Mouse (Mus musculus): Measurements from ENCODE around the gene Rin2. TPM values are rescaled to one million over a fixed set of nuclear protein-coding genes. Genes with fewer than 3 reads are reported as not detected.

Gene Rin2
- polyA plus RNA-seq, 1 experiment = 17.4 TPM

- DNase-seq (ENCODE audit: low read depth) = no peak
These were observed 60.1 kb downstream of the Rin2 start for GRCm38 (mm10) chr2:145735079-145735478.

- no peak for DNase-seq (ENCODE audit: low read depth)
These were observed 61.5 kb downstream of the Rin2 start for GRCm38 (mm10) chr2:145736543-145736942.

- no peak for DNase-seq (ENCODE audit: low read depth)
These were observed 62.2 kb downstream of the Rin2 start for GRCm38 (mm10) chr2:145737196-145737595.

GRCm38 (mm10) chr2:145740729-145741128, 65.7 kb downstream of the Rin2 start:
- DNase-seq (ENCODE audit: low read depth) = no peak

- no peak for DNase-seq (ENCODE audit: low read depth)
These were observed 68.0 kb downstream of the Rin2 start for GRCm38 (mm10) chr2:145742795-145743710.

GRCm38 (mm10) chr2:145746406-145746805, 71.4 kb downstream of the Rin2 start:
- DNase-seq (ENCODE audit: low read depth) = no peak

- DNase-seq (ENCODE audit: low read depth) = no peak
These were observed 74.6 kb downstream of the Rin2 start for GRCm38 (mm10) chr2:145749645-145750044.

- DNase-seq (ENCODE audit: low read depth) = no peak
These were observed 77.6 kb downstream of the Rin2 start for GRCm38 (mm10) chr2:145752572-145752971.

GRCm38 (mm10) chr2:145753973-145754372, 79.0 kb downstream of the Rin2 start:
- DNase-seq (ENCODE audit: low read depth) = no peak

- no peak for DNase-seq (ENCODE audit: low read depth)
These were observed 81.1 kb downstream of the Rin2 start for GRCm38 (mm10) chr2:145755864-145756822.

GRCm38 (mm10) chr2:145760121-145760520, 85.1 kb downstream of the Rin2 start:
- no peak for DNase-seq (ENCODE audit: low read depth)

- DNase-seq (ENCODE audit: low read depth) = no peak
These were observed 86.4 kb downstream of the Rin2 start for GRCm38 (mm10) chr2:145761436-145761835.

GRCm38 (mm10) chr2:145769964-145770363, 94.9 kb downstream of the Rin2 start:
- DNase-seq (ENCODE audit: low read depth) = no peak

GRCm38 (mm10) chr2:145770730-145771536, 95.9 kb downstream of the Rin2 start:
- no peak for DNase-seq (ENCODE audit: low read depth)

- DNase-seq (ENCODE audit: low read depth) = no peak
These were observed 108.2 kb downstream of the Rin2 start for GRCm38 (mm10) chr2:145783247-145783646.

GRCm38 (mm10) chr2:145784246-145784935, 109.4 kb downstream of the Rin2 start:
- DNase-seq (ENCODE audit: low read depth) = no peak

- no peak for DNase-seq (ENCODE audit: low read depth)
These were observed 109.9 kb downstream of the Rin2 start for GRCm38 (mm10) chr2:145784964-145785363.

GRCm38 (mm10) chr2:145785758-145786617, 111.0 kb downstream of the Rin2 start:
- no peak for DNase-seq (ENCODE audit: low read depth)

- DNase-seq (ENCODE audit: low read depth) = no peak
These were observed 111.6 kb downstream of the Rin2 start for GRCm38 (mm10) chr2:145786618-145786932.

GRCm38 (mm10) chr2:145787486-145787885, 112.5 kb downstream of the Rin2 start:
- no peak for DNase-seq (ENCODE audit: low read depth)

Data from gonadal fat pad, adult 2 months (tissue).